Mouse (Mus musculus) kidney, embryonic 15.5 days (tissue): ENCODE results near the gene 1110012L19Rik. TPM values are rescaled to one million over a fixed set of nuclear protein-coding genes. Genes with fewer than 3 reads are reported as not detected.
"Not testable (repeated sequence)": the region's sequence is repeated elsewhere in the genome, so short reads cannot be mapped to it uniquely, and the experiment has no call there.

Source experiments
- ATAC-seq: fragments of 200-750 bp; cut with Nextera tagmentation; replicated peaks from 2 replicates; pipeline ENCODE4 v1.8.0; 2017; ENCODE audit warnings: moderate TSS enrichment; ENCODE audit not compliant: low FRiP score
- H3K27ac ChIP-seq: fragments of 300-500 bp; sonication (generic); 2 replicates; pipeline ENCODE4 v1.5.1; 2015; ENCODE audit warnings: mild to moderate bottlenecking, inconsistent platforms
- H3K27me3 ChIP-seq: fragments of 300-500 bp; sonication (generic); 2 replicates; pipeline ENCODE4 v1.6.1; 2015; ENCODE audit warnings: inconsistent platforms
- H3K36me3 ChIP-seq: fragments of 300-500 bp; sonication (generic); 2 replicates; pipeline ENCODE4 v1.6.1; 2015; ENCODE audit warnings: inconsistent platforms
- H3K4me1 ChIP-seq: fragments of 300-500 bp; sonication (generic); 2 replicates; pipeline ENCODE4 v1.6.1; 2015; ENCODE audit warnings: inconsistent platforms
- H3K4me2 ChIP-seq: fragments of 300-500 bp; sonication (generic); 2 replicates; pipeline ENCODE4 v1.6.1; 2015; ENCODE audit warnings: moderate library complexity, mild to moderate bottlenecking, inconsistent platforms
- H3K4me3 ChIP-seq: fragments of 300-500 bp; sonication (generic); replicated peaks from 2 replicates; pipeline ENCODE4 v1.5.1; 2015; ENCODE audit warnings: mild to moderate bottlenecking, inconsistent platforms
- H3K9ac ChIP-seq: fragments of 300-500 bp; sonication (generic); 2 replicates; pipeline ENCODE4 v1.6.1; 2015; ENCODE audit warnings: mild to moderate bottlenecking, inconsistent platforms
- H3K9me3 ChIP-seq: fragments of 300-500 bp; sonication (generic); replicated peaks from 2 replicates; pipeline ENCODE4 v1.6.1; 2016; ENCODE audit warnings: inconsistent platforms
- WGBS: fragments of 180-500 bp; shearing (Covaris S2); methylation state at CpG from one replicate; pipeline ENCODE4 v1.1.7; 2015; ENCODE audit warnings: mixed read lengths; 5-methylcytosine and 5-hydroxymethylcytosine counted together
- polyA plus RNA-seq: library from polyadenylated mRNA; unstranded; fragments of >200 nt; fragmentation: Nextera tagmentation; extraction: Ambion mirVana; gene quantifications from 2 replicates; pipeline ENCODE4 v1.2.1, GENCODE M21; 2015

Gene 1110012L19Rik
- 31.7 and 36.4 TPM in 2 replicates for polyA plus RNA-seq

- H3K4me2 ChIP-seq, result peak within 1 kb of the TSS; percentile 57
- peak within 1 kb of the TSS; percentile 56 for H3K4me3 ChIP-seq
- peak; percentile 97 for ATAC-seq
- H3K27me3 ChIP-seq, result no peaks in the 10 kb centered on the region
- WGBS, result 18% methylated on average over 22 of the region's 22 CpGs
- H3K9ac ChIP-seq, result peak within 1 kb of the TSS; percentile 51
- H3K9me3 ChIP-seq, result no peaks in the 10 kb centered on the region
- peak within 1 kb of the TSS; percentile 87 for H3K27ac ChIP-seq
- H3K4me1 ChIP-seq, result peaks cover 9% of the 10 kb centered on the region
- H3K36me3 ChIP-seq, result peaks cover 5% of the 10 kb centered on the region; the same call in 1 of the 2 replicates
Observed at GRCm38 (mm10) chrX:70385276-70385961, at the start of gene 1110012L19Rik. Gene 1110012L19Rik (plus strand): TSS chrX:70385877.

GRCm38 (mm10) chrX:70362985-70363384, 22.7 kb upstream of the 1110012L19Rik start:
- no peak overlapping the region for H3K4me2 ChIP-seq
- H3K9me3 ChIP-seq, result no peaks in the 10 kb centered on the region
- no peaks in the 10 kb centered on the region for H3K4me1 ChIP-seq
- ATAC-seq, result no peak
- WGBS, result 91% methylated on average over 7 of the region's 7 CpGs
- no peaks in the 10 kb centered on the region for H3K27me3 ChIP-seq
- H3K9ac ChIP-seq, result no peak overlapping the region
- H3K36me3 ChIP-seq, result 0 out of 2 replicates have a peak, but pooled peaks cover 3% of the 10 kb centered on the region
- no peak overlapping the region for H3K27ac ChIP-seq
- no peak overlapping the region for H3K4me3 ChIP-seq

GRCm38 (mm10) chrX:70363446-70363845, 22.2 kb upstream of the 1110012L19Rik start:
- WGBS, result 90% methylated on average over 5 of the region's 5 CpGs
- Histone ChIP-seq H3K36me3 (0 out of 2 replicates have a peak, but pooled peaks cover 2% of the 10 kb centered on the region), H3K27me3 (no peaks in the 10 kb centered on the region), H3K4me1 (no peaks in the 10 kb centered on the region), H3K27ac (no peak overlapping the region), H3K4me2 (no peak overlapping the region), H3K4me3 (no peak overlapping the region), H3K9ac (no peak overlapping the region), H3K9me3 (no peaks in the 10 kb centered on the region)
- no peak for ATAC-seq

- 78% methylated on average over 1 of the region's 1 CpGs for WGBS
- Histone ChIP-seq H3K27ac (no peak overlapping the region), H3K4me2 (peak overlapping the region; percentile 55), H3K4me3 (peak overlapping the region; percentile 51), H3K4me1 (no peaks in the 10 kb centered on the region), H3K27me3 (no peaks in the 10 kb centered on the region), H3K9ac (peak overlapping the region; percentile 39), H3K9me3 (no peaks in the 10 kb centered on the region), H3K36me3 (no peaks in the 10 kb centered on the region)
- no peak for ATAC-seq
Observed at GRCm38 (mm10) chrX:70364202-70364601, 21.5 kb upstream of the 1110012L19Rik start.

GRCm38 (mm10) chrX:70364661-70365613, 20.7 kb upstream of the 1110012L19Rik start, which contains the start of gene Ids:
Gene Ids (minus strand): TSS chrX:70365084.
- peak within 1 kb of the TSS; percentile 51 for H3K4me3 ChIP-seq
- WGBS, result 26% methylated on average over 45 of the region's 45 CpGs
- peak within 1 kb of the TSS; percentile 39 for H3K9ac ChIP-seq
- peak; percentile 98 for ATAC-seq
- H3K27me3 ChIP-seq, result no peaks in the 10 kb centered on the region
- H3K4me1 ChIP-seq, result no peaks in the 10 kb centered on the region
- no peaks in the 10 kb centered on the region for H3K36me3 ChIP-seq
- no peak within 1 kb of the TSS for H3K27ac ChIP-seq
- H3K9me3 ChIP-seq, result no peaks in the 10 kb centered on the region
- H3K4me2 ChIP-seq, result peak within 1 kb of the TSS; percentile 55

GRCm38 (mm10) chrX:70369758-70370157, 15.9 kb upstream of the 1110012L19Rik start:
- not testable (repeated sequence) for H3K27ac ChIP-seq, H3K9me3 ChIP-seq, H3K36me3 ChIP-seq, H3K4me1 ChIP-seq, H3K4me2 ChIP-seq, H3K27me3 ChIP-seq, ATAC-seq, H3K9ac ChIP-seq, H3K4me3 ChIP-seq
- 14% methylated on average over 2 of the region's 6 CpGs for WGBS

- H3K4me3 ChIP-seq, ATAC-seq, H3K27me3 ChIP-seq, H3K9ac ChIP-seq, H3K4me1 ChIP-seq, H3K9me3 ChIP-seq, H3K4me2 ChIP-seq, H3K36me3 ChIP-seq, H3K27ac ChIP-seq: not testable (repeated sequence)
- WGBS, result 57% methylated on average over 5 of the region's 6 CpGs
Observed at GRCm38 (mm10) chrX:70374469-70375110, 11.1 kb upstream of the 1110012L19Rik start.

GRCm38 (mm10) chrX:70384917-70385275, 781 bp upstream of the 1110012L19Rik start:
- H3K27ac ChIP-seq, result peak overlapping the region; percentile 87; the same call in 1 of the 2 replicates
- no peak for ATAC-seq
- H3K4me3 ChIP-seq, result peak overlapping the region; percentile 56
- H3K4me1 ChIP-seq, result peaks cover 9% of the 10 kb centered on the region
- peaks cover 5% of the 10 kb centered on the region; the same call in 1 of the 2 replicates for H3K36me3 ChIP-seq
- H3K4me2 ChIP-seq, result peak overlapping the region; percentile 56
- H3K27me3 ChIP-seq, result no peaks in the 10 kb centered on the region
- no peaks in the 10 kb centered on the region for H3K9me3 ChIP-seq
- 0 out of 2 replicates have a peak overlapping the region, but pooled peaks have one; percentile 36 for H3K9ac ChIP-seq
- WGBS, result 54% methylated on average over 3 of the region's 3 CpGs

- no peaks in the 10 kb centered on the region for H3K9me3 ChIP-seq
- H3K4me2 ChIP-seq, result peak overlapping the region; percentile 57
- H3K9ac ChIP-seq, result peak overlapping the region; percentile 51
- H3K36me3 ChIP-seq, result peaks cover 5% of the 10 kb centered on the region; the same call in 1 of the 2 replicates
- peak overlapping the region; percentile 87 for H3K27ac ChIP-seq
- WGBS, result 15% methylated on average over 11 of the region's 11 CpGs
- peak overlapping the region; percentile 56 for H3K4me3 ChIP-seq
- H3K4me1 ChIP-seq, result peaks cover 9% of the 10 kb centered on the region
- no peaks in the 10 kb centered on the region for H3K27me3 ChIP-seq
- ATAC-seq, result peak; percentile 60
Observed at GRCm38 (mm10) chrX:70385962-70386351, 280 bp downstream of the 1110012L19Rik start.

GRCm38 (mm10) chrX:70392636-70393035, 7.0 kb downstream of the 1110012L19Rik start:
- H3K27me3 ChIP-seq, H3K4me1 ChIP-seq, ATAC-seq, H3K4me3 ChIP-seq, H3K4me2 ChIP-seq, H3K27ac ChIP-seq, H3K36me3 ChIP-seq, H3K9ac ChIP-seq, H3K9me3 ChIP-seq: not testable (repeated sequence)

GRCm38 (mm10) chrX:70425473-70425872, 39.8 kb downstream of the 1110012L19Rik start:
- H3K27me3 ChIP-seq, ATAC-seq, H3K27ac ChIP-seq, H3K9me3 ChIP-seq, H3K9ac ChIP-seq, H3K4me2 ChIP-seq, H3K36me3 ChIP-seq, H3K4me1 ChIP-seq, H3K4me3 ChIP-seq: not testable (repeated sequence)
- WGBS, result 74% methylated on average over 3 of the region's 3 CpGs
